Mouse (Mus musculus): ENCODE measurements around the gene Gm12845. TPM values are rescaled to one million over a fixed set of nuclear protein-coding genes. Genes with fewer than 3 reads are reported as not detected.

Gene Gm12845
- total RNA-seq, 2 experiments from 2014 or later = not detected

Other genes starting within 250 kb of the Gm12845 start
- gene Rnf220, start 227.4 kb upstream of the Gm12845 start, total RNA-seq (2021) = 10 to 100 TPM; 61.6 to 80.0 TPM
- 10 to 100 TPM; 57.5 to 61.4 TPM for gene Eri3, start 174.0 kb upstream of the Gm12845 start, total RNA-seq (2021)
- 10 to 100 TPM; 20.6 to 23.3 TPM for gene Dmap1, start 42.1 kb upstream of the Gm12845 start, total RNA-seq (2021)
- gene Klf17, start 41.2 kb downstream of the Gm12845 start, total RNA-seq (2021) = not detected
- gene Slc6a9, start 110.1 kb downstream of the Gm12845 start, total RNA-seq (2021) = 10 to 100 TPM in 1 of 2 experiments, 1 to 10 TPM in 1; 6.5 to 11.8 TPM
- under 1 TPM; 0.70 to 0.99 TPM for gene Ccdc24, start 148.1 kb downstream of the Gm12845 start, total RNA-seq (2021)
- 10 to 100 TPM in 1 of 2 experiments, 1 to 10 TPM in 1; 9.9 to 12.9 TPM for gene B4galt2, start 159.1 kb downstream of the Gm12845 start, total RNA-seq (2021)
- gene Atp6v0b, start 162.9 kb downstream of the Gm12845 start, total RNA-seq (2021) = 100 to 1,000 TPM; 222 to 245 TPM
- gene Dph2, start 167.6 kb downstream of the Gm12845 start, total RNA-seq (2021) = 10 to 100 TPM; 11.7 to 13.3 TPM
- 10 to 100 TPM; 51.6 to 56.3 TPM for gene Ipo13, start 190.6 kb downstream of the Gm12845 start, total RNA-seq (2021)
- gene Artn, start 205.4 kb downstream of the Gm12845 start, total RNA-seq (2021) = under 1 TPM in 1 of 2 experiments, not detected in 1; 0.38 TPM

Data from adrenal gland, adult 18-20 months (tissue).